Mouse (Mus musculus): ENCODE data around the gene Atg2b. TPM values are rescaled to one million over a fixed set of nuclear protein-coding genes. Genes with fewer than 3 reads are reported as not detected.

Atg2b gene
- polyA plus RNA-seq, 1 experiment from 2014 or later = 7.5 TPM

DNA sequence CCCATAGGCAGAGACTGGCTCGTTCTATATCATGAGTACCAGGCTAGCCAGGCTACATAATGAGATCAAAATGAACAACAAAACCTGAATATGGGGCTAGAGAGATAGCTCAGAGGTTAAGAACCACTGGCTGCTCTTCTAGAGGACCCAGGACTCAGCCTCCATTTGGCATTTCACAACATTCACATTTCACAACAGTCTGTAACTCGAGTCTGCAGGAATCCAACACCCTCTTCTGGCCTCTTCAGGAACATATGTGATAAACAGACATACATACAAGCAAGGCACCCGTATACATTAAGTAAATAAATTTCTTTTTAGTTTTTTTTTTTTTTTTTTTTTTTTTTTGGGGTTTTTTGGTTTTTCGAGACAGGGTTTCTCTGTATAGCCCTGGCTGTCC lies 3.5 kb upstream of the Atg2b start:
- Histone ChIP-seq H3K4me3 (ENCODE audit: low read length) (no peak overlapping the region), H3K9me3 (replicated peaks; ENCODE audit: control insufficient read depth, low read length) (no peaks in the 10 kb centered on the region), H3K4me2 (ENCODE audit: low read depth, low read length) (no peak overlapping the region), H3K36me3 (ENCODE audit: control insufficient read depth, insufficient read depth) (peaks cover 3% of the 10 kb centered on the region; the same call in 1 of the 2 replicates), H3K9ac (ENCODE audit: low read length) (no peak overlapping the region), H3K27me3 (ENCODE audit: control insufficient read depth, insufficient read depth, low read length) (no peaks in the 10 kb centered on the region), H3K27ac (ENCODE audit: low read length) (no peak overlapping the region), H3K4me1 (ENCODE audit: control insufficient read depth, insufficient read depth, low read length) (peaks cover 13% of the 10 kb centered on the region)
- no peak for ATAC-seq (replicated peaks; ENCODE audit: extremely low read depth, insufficient read depth, low FRiP score)
- 82% methylated on average over 4 of the region's 4 CpGs for WGBS

DNA sequence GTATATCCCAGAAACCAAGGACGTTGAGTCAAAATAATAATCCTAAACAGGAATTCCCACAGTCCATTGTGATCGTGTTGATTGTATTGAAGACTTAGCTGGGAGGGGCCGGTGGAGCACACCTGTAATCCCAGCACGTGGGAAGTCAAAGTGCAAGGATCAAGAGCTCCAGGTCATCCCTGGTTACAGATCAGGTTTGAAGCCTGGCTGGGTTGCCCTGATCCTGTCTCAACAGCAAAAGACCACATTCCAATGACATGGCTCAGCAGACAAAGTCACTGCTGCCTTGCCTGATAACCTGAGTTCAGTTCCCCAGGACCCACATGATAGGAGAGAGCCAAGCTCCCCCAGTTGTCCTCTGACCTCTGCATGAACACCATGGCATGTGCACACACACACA lies 2.4 kb upstream of the Atg2b start:
- no peak for ATAC-seq (replicated peaks; ENCODE audit: extremely low read depth, insufficient read depth, low FRiP score)
- H3K9ac ChIP-seq (ENCODE audit: low read length) = no peak overlapping the region
- H3K27me3 ChIP-seq (ENCODE audit: control insufficient read depth, insufficient read depth, low read length) = no peaks in the 10 kb centered on the region
- H3K4me1 ChIP-seq (ENCODE audit: control insufficient read depth, insufficient read depth, low read length) = peaks cover 18% of the 10 kb centered on the region
- no peak overlapping the region for H3K4me2 ChIP-seq (ENCODE audit: low read depth, low read length)
- whole genome bisulfite sequencing = 84% methylated on average over 4 of the region's 4 CpGs
- no peak overlapping the region for H3K4me3 ChIP-seq (ENCODE audit: low read length)
- H3K27ac ChIP-seq (ENCODE audit: low read length) = no peak overlapping the region
- H3K9me3 ChIP-seq (replicated peaks; ENCODE audit: control insufficient read depth, low read length) = no peaks in the 10 kb centered on the region
- H3K36me3 ChIP-seq (ENCODE audit: control insufficient read depth, insufficient read depth) = 0 out of 2 replicates have a peak, but pooled peaks cover 3% of the 10 kb centered on the region

DNA sequence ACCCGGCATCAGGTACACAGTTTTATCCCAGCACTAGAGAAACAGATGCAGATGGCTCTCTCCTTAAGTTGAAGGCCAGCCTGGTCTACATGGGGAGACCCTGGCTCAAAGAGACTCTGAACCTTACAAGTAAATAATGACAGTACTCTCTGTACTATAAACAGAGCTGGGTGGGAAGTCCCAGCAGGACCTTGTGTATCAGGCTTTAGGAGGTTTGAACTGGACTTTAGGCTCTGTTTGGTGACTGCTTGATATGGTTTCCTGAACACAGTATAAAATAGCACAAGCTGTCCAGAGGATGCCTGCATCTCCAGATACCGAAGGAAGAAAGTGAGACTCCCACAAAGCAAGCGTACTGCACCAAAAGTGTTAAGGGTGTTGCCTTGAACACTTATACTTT lies 1.8 kb upstream of the Atg2b start:
- Histone ChIP-seq H3K27me3 (ENCODE audit: control insufficient read depth, insufficient read depth, low read length) (no peaks in the 10 kb centered on the region), H3K36me3 (ENCODE audit: control insufficient read depth, insufficient read depth) (0 out of 2 replicates have a peak, but pooled peaks cover 3% of the 10 kb centered on the region), H3K4me1 (ENCODE audit: control insufficient read depth, insufficient read depth, low read length) (peaks cover 18% of the 10 kb centered on the region), H3K4me2 (ENCODE audit: low read depth, low read length) (no peak overlapping the region), H3K4me3 (ENCODE audit: low read length) (no peak overlapping the region), H3K27ac (ENCODE audit: low read length) (no peak overlapping the region), H3K9ac (ENCODE audit: low read length) (no peak overlapping the region), H3K9me3 (replicated peaks; ENCODE audit: control insufficient read depth, low read length) (no peaks in the 10 kb centered on the region)
- ATAC-seq (replicated peaks; ENCODE audit: extremely low read depth, insufficient read depth, low FRiP score) = no peak
- 83% methylated on average over 3 of the region's 3 CpGs for WGBS

DNA sequence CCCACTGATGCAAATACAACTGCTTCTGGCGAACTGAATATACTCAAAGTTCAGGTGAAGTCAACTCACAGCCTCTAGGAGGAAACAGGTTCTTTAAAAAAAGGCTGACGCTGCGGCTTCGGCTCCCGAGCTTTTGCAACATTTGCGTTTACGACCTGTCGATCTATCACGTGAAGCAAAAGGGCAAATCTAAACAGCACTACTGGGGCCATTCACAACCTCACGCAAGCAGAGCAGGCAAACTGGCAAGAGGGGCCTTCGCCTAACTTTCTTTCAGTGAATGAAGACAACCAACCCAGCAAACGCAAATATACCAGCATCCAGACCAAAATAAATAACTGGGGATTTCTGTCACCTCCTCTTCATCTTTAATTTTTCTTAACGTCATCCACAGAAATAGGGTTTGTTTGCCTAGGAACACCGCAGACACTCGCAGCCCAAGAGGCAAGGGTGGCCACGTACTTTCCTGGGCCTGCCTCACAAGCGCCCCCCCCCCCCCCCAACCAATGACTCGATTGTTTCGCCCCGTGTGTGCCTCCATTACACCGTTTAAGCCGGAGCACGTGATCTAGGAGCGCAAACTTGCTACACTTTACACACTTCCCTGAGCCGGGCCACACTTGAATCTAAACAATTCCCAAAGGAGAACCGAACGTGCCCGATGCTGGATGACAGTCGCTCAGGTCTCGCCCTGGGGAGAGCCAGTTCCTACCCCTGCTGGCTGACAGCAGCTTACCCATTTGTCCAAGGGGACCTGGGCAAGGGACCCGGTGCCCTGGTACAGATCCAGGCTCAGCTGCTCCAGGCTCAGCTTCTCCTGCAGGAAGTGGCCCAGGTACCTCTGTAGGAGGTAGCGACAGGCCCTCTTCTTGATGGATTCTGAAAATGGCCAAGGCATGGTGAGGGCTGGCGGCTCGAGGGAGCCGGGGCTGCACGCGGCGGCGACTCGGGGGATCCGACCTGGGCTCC lies 794 bp downstream of the Atg2b start, which contains the start of gene Gskip:
TSS of gene Gskip (plus strand) at position 897 of the 969 bp plus-strand sequence.
- Histone ChIP-seq H3K36me3 (ENCODE audit: control insufficient read depth, insufficient read depth) (no peaks in the 10 kb centered on the region), H3K27me3 (ENCODE audit: control insufficient read depth, insufficient read depth, low read length) (no peaks in the 10 kb centered on the region), H3K4me1 (ENCODE audit: control insufficient read depth, insufficient read depth, low read length) (peaks cover 18% of the 10 kb centered on the region), H3K27ac (ENCODE audit: low read length) (peak within 1 kb of the TSS; percentile 94), H3K9me3 (replicated peaks; ENCODE audit: control insufficient read depth, low read length) (no peaks in the 10 kb centered on the region), H3K4me3 (ENCODE audit: low read length) (peak within 1 kb of the TSS; percentile 96), H3K4me2 (ENCODE audit: low read depth, low read length) (peak within 1 kb of the TSS; percentile 92), H3K9ac (ENCODE audit: low read length) (peak within 1 kb of the TSS; percentile 97)
- 1% methylated on average over 41 of the region's 41 CpGs for WGBS
- ATAC-seq (replicated peaks; ENCODE audit: extremely low read depth, insufficient read depth, low FRiP score) = peak; percentile 47

DNA sequence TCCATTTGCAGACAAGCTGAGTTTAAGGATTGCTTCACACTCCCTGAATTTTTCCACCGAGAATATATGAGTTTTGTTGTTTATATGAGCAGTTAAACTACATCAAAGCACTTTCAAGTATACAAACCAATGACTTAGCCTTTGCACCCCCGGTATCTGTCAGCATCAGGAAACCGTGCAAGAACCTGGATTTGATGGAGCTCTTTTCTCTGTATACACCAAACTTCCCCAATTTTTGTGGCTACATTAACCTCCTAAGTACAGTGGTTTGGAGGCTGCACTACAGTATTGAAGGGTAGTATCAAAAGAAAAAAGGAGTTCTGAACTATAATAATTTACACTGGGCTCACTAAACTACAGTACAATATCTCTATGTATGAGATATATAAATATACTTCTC lies 6.2 kb downstream of the Atg2b start:
- Histone ChIP-seq H3K27ac (ENCODE audit: low read length) (no peak overlapping the region), H3K4me1 (ENCODE audit: control insufficient read depth, insufficient read depth, low read length) (peaks cover 8% of the 10 kb centered on the region), H3K27me3 (ENCODE audit: control insufficient read depth, insufficient read depth, low read length) (no peaks in the 10 kb centered on the region), H3K9me3 (replicated peaks; ENCODE audit: control insufficient read depth, low read length) (no peaks in the 10 kb centered on the region), H3K9ac (ENCODE audit: low read length) (no peak overlapping the region), H3K4me2 (ENCODE audit: low read depth, low read length) (no peak overlapping the region), H3K36me3 (ENCODE audit: control insufficient read depth, insufficient read depth) (peaks cover 7% of the 10 kb centered on the region), H3K4me3 (ENCODE audit: low read length) (no peak overlapping the region)
- WGBS = 84% methylated on average over 3 of the region's 3 CpGs
- no peak for ATAC-seq (replicated peaks; ENCODE audit: extremely low read depth, insufficient read depth, low FRiP score)

DNA sequence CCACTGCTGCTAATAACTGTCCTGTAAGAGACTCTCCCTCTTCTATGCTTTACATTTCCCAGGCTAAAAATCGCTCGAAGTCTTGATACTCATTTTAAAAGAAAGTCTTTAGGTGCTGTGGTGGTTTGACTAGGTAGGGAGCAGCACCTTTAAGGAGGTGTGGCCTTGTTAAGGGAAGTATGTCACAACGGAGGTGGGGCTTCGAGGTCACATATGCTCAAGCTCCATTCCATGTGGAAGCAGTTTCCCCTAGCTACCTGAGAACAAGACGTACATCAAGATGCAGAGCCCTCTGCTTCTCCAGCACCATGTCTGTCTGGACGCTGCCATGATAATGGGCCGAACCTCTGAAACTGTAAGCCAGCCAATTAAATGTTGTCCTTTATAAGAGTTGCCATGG lies 6.8 kb downstream of the Atg2b start:
- H3K9me3 ChIP-seq (replicated peaks; ENCODE audit: control insufficient read depth, low read length) = no peaks in the 10 kb centered on the region
- no peak overlapping the region for H3K4me2 ChIP-seq (ENCODE audit: low read depth, low read length)
- 91% methylated on average over 7 of the region's 7 CpGs for WGBS
- no peak for ATAC-seq (replicated peaks; ENCODE audit: extremely low read depth, insufficient read depth, low FRiP score)
- H3K4me1 ChIP-seq (ENCODE audit: control insufficient read depth, insufficient read depth, low read length) = peaks cover 2% of the 10 kb centered on the region; the same call in 1 of the 2 replicates
- H3K9ac ChIP-seq (ENCODE audit: low read length) = no peak overlapping the region
- no peak overlapping the region for H3K4me3 ChIP-seq (ENCODE audit: low read length)
- H3K36me3 ChIP-seq (ENCODE audit: control insufficient read depth, insufficient read depth) = peaks cover 13% of the 10 kb centered on the region
- H3K27me3 ChIP-seq (ENCODE audit: control insufficient read depth, insufficient read depth, low read length) = no peaks in the 10 kb centered on the region
- H3K27ac ChIP-seq (ENCODE audit: low read length) = no peak overlapping the region

DNA sequence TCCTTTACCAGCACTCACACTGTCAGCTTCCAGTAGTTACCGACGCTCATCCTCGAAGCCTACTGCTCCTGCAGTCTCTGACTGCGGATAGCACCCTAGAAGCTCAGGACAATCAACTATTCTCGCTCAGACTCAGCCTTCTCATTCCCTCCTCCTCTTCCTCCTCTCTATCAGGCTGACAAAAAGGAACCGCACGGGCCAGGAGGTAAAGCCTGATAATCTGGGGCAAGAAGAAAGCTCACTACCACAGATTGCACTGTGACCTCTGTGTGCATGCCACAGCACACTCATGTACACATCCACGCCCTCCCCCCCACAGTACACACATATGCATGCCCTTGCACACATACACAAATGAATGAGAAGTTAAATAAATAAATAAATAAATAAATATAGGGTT lies 8.7 kb downstream of the Atg2b start:
- Histone ChIP-seq H3K4me3 (ENCODE audit: low read length) (no peak overlapping the region), H3K36me3 (ENCODE audit: control insufficient read depth, insufficient read depth) (peaks cover 16% of the 10 kb centered on the region), H3K4me1 (ENCODE audit: control insufficient read depth, insufficient read depth, low read length) (no peaks in the 10 kb centered on the region), H3K9ac (ENCODE audit: low read length) (no peak overlapping the region), H3K27me3 (ENCODE audit: control insufficient read depth, insufficient read depth, low read length) (no peaks in the 10 kb centered on the region), H3K27ac (ENCODE audit: low read length) (no peak overlapping the region), H3K4me2 (ENCODE audit: low read depth, low read length) (no peak overlapping the region), H3K9me3 (replicated peaks; ENCODE audit: control insufficient read depth, low read length) (no peaks in the 10 kb centered on the region)
- WGBS = 88% methylated on average over 8 of the region's 8 CpGs
- no peak for ATAC-seq (replicated peaks; ENCODE audit: extremely low read depth, insufficient read depth, low FRiP score)

DNA sequence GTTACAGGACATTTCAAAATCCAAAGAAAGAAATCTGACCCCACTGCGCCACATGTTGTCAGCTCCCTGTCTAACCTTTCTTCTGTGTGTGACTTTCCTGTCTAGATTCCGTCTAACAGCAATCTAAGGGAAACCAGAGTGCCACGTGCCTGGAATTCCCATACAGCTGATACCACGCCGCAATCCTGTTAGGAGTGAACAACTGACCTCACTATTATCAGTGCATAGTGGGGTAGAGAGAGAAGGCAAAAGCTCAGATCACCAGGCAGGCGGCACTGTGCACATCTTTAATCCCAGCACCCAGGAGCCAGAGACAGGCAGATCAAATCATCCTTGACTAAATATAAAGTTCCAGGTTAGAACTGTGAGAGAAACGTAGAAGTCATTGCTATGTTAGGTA lies 29.2 kb downstream of the Atg2b start:
- 58% methylated on average over 7 of the region's 7 CpGs for WGBS
- ATAC-seq (replicated peaks; ENCODE audit: extremely low read depth, insufficient read depth, low FRiP score) = peak; percentile 55; the same call in 1 of the 2 replicates
- H3K27ac ChIP-seq (ENCODE audit: low read length) = no peak overlapping the region
- H3K36me3 ChIP-seq (ENCODE audit: control insufficient read depth, insufficient read depth) = peaks cover 55% of the 10 kb centered on the region
- no peaks in the 10 kb centered on the region for H3K27me3 ChIP-seq (ENCODE audit: control insufficient read depth, insufficient read depth, low read length)
- no peak overlapping the region for H3K4me3 ChIP-seq (ENCODE audit: low read length)
- no peak overlapping the region for H3K4me2 ChIP-seq (ENCODE audit: low read depth, low read length)
- H3K9ac ChIP-seq (ENCODE audit: low read length) = no peak overlapping the region
- H3K4me1 ChIP-seq (ENCODE audit: control insufficient read depth, insufficient read depth, low read length) = no peaks in the 10 kb centered on the region
- H3K9me3 ChIP-seq (replicated peaks; ENCODE audit: control insufficient read depth, low read length) = no peaks in the 10 kb centered on the region

DNA sequence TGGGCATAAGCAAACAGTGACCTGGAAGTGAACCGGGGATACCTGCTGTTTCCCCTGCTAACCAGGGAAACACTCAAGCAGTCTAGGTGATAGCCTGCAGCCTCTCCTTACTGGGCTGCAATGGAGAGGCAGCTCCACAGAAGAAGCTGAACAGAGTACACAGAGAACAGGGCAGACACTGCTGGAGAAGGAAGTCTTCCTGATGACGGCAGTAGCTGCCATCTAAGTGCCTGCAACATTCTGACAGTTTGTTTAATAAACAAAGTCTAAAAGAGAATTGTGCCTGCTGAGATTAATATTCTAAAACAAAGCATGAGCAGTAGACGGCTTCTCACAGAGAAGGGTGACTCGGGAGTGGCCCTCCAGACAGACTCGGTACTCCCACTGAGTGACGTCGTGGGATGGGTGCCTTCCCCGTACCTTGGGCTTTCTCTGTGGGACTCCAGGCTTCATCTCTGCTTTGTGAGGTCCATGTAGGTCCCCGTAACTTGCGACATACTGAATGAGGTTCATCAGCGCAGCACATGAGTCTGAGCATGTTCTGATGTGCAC lies 42.2 kb downstream of the Atg2b start:
- ATAC-seq (replicated peaks; ENCODE audit: extremely low read depth, insufficient read depth, low FRiP score) = no peak
- Histone ChIP-seq H3K27ac (ENCODE audit: low read length) (no peak overlapping the region), H3K4me1 (ENCODE audit: control insufficient read depth, insufficient read depth, low read length) (no peaks in the 10 kb centered on the region), H3K4me2 (ENCODE audit: low read depth, low read length) (no peak overlapping the region), H3K27me3 (ENCODE audit: control insufficient read depth, insufficient read depth, low read length) (no peaks in the 10 kb centered on the region), H3K4me3 (ENCODE audit: low read length) (no peak overlapping the region), H3K9ac (ENCODE audit: low read length) (no peak overlapping the region), H3K9me3 (replicated peaks; ENCODE audit: control insufficient read depth, low read length) (no peaks in the 10 kb centered on the region), H3K36me3 (ENCODE audit: control insufficient read depth, insufficient read depth) (peaks cover 72% of the 10 kb centered on the region)
- WGBS = 83% methylated on average over 11 of the region's 11 CpGs
